Mouse (Mus musculus): ENCODE data around the gene Ccser1.

GRCm38 (mm10) chr6:61817716-61818115, 637.6 kb downstream of the Ccser1 start:
- TF ChIP-seq CTCF (IDR thresholded peaks at IDR 0.05; ENCODE audit: borderline replicate concordance, extremely low read depth, insufficient read depth, insufficient read length) (no peak), POLR2A (IDR thresholded peaks at IDR 0.05; ENCODE audit: borderline replicate concordance, extremely low read depth, insufficient read depth, insufficient read length, poor library complexity, severe bottlenecking) (no peak)

All from brain, embryonic 14.5 days (tissue).